Mouse (Mus musculus): ENCODE measurements around the gene Dusp22. TPM values are rescaled to one million over a fixed set of nuclear protein-coding genes. Genes with fewer than 3 reads are reported as not detected.

The Dusp22 gene
- total RNA-seq, 1 experiment = 6.9 TPM

- Histone ChIP-seq H3K36me3 (ENCODE audit: control insufficient read depth, insufficient read depth, low read length, poor library complexity, severe bottlenecking) (no peaks in the 10 kb centered on the region), H3K9ac (ENCODE audit: insufficient read depth, low read depth, low read length, poor library complexity, severe bottlenecking) (no peak overlapping the region), H3K9me3 (ENCODE audit: control insufficient read depth, insufficient read depth, low read depth, low read length) (no peaks in the 10 kb centered on the region), H3K4me3 (ENCODE audit: insufficient read depth in 1 of 2, low read depth in 1 of 2, low read length in 2 of 2, poor library complexity in 1 of 2, severe bottlenecking in 1 of 2) (no peak overlapping the region), H3K27ac (ENCODE audit: insufficient read depth, low read depth, low read length, poor library complexity, severe bottlenecking) (no peak overlapping the region), H3K4me1 (ENCODE audit: control insufficient read depth in 2 of 2, insufficient read depth in 2 of 2, low read length in 2 of 2, poor library complexity in 1 of 2) (peaks cover 0 to 2% of the 10 kb centered on the region in 2 experiments; a peak in 1 of 4 replicates)
- in situ Hi-C loops (cut with MboI; ENCODE audit: low sequenced_read_pairs in 2 of 2, unreplicated experiment in 2 of 2) = no loop called here
- no peak for TF ChIP-seq CHD2 (IDR thresholded peaks at IDR 0.05; ENCODE audit: low read depth, low read length)
- no peak for TF ChIP-seq ZC3H11A (IDR thresholded peaks at IDR 0.05; ENCODE audit: borderline replicate concordance, low read depth, low read length)
- TF ChIP-seq MAFK (IDR thresholded peaks at IDR 0.05; ENCODE audit: insufficient read depth, low read depth, low read length) = no peak
- TF ChIP-seq ZNF384 (IDR thresholded peaks at IDR 0.05; ENCODE audit: low read depth, low read length) = no peak
- TF ChIP-seq HCFC1 (IDR thresholded peaks at IDR 0.05; ENCODE audit: borderline replicate concordance, insufficient read depth, low read length) = no peak
- no peak for DNase-seq (ENCODE audit: low read depth, low spot score)
Measured at GRCm38 (mm10) chr13:30685957-30686356, 26.2 kb downstream of the Dusp22 start.

GRCm38 (mm10) chr13:30688035-30688616 is 28.3 kb downstream of the Dusp22 start:
- H3K36me3 ChIP-seq (ENCODE audit: control insufficient read depth, insufficient read depth, low read length, poor library complexity, severe bottlenecking) = no peaks in the 10 kb centered on the region
- no peak overlapping the region for H3K9ac ChIP-seq (ENCODE audit: insufficient read depth, low read depth, low read length, poor library complexity, severe bottlenecking)
- TF ChIP-seq HCFC1 (IDR thresholded peaks at IDR 0.05; ENCODE audit: borderline replicate concordance, insufficient read depth, low read length) (no peak), CHD2 (IDR thresholded peaks at IDR 0.05; ENCODE audit: low read depth, low read length) (no peak), MAFK (IDR thresholded peaks at IDR 0.05; ENCODE audit: insufficient read depth, low read depth, low read length) (no peak), ZNF384 (IDR thresholded peaks at IDR 0.05; ENCODE audit: low read depth, low read length) (no peak), ZC3H11A (IDR thresholded peaks at IDR 0.05; ENCODE audit: borderline replicate concordance, low read depth, low read length) (no peak)
- H3K4me3 ChIP-seq (ENCODE audit: insufficient read depth in 1 of 2, low read depth in 1 of 2, low read length in 2 of 2, poor library complexity in 1 of 2, severe bottlenecking in 1 of 2) = no peak overlapping the region
- no peak for DNase-seq (ENCODE audit: low read depth, low spot score)
- no peaks in the 10 kb centered on the region for H3K9me3 ChIP-seq (ENCODE audit: control insufficient read depth, insufficient read depth, low read depth, low read length)
- in situ Hi-C loops (cut with MboI; ENCODE audit: low sequenced_read_pairs in 2 of 2, unreplicated experiment in 2 of 2) = no loop called here
- no peaks in the 10 kb centered on the region; a peak in 1 of 4 replicates for H3K4me1 ChIP-seq (ENCODE audit: control insufficient read depth in 2 of 2, insufficient read depth in 2 of 2, low read length in 2 of 2, poor library complexity in 1 of 2)
- H3K27ac ChIP-seq (ENCODE audit: insufficient read depth, low read depth, low read length, poor library complexity, severe bottlenecking) = no peak overlapping the region

- TF ChIP-seq CHD2 (IDR thresholded peaks at IDR 0.05; ENCODE audit: low read depth, low read length) = no peak
- no peak for TF ChIP-seq HCFC1 (IDR thresholded peaks at IDR 0.05; ENCODE audit: borderline replicate concordance, insufficient read depth, low read length)
- no peak for TF ChIP-seq MAFK (IDR thresholded peaks at IDR 0.05; ENCODE audit: insufficient read depth, low read depth, low read length)
- no peak for TF ChIP-seq ZNF384 (IDR thresholded peaks at IDR 0.05; ENCODE audit: low read depth, low read length)
- no peak for TF ChIP-seq ZC3H11A (IDR thresholded peaks at IDR 0.05; ENCODE audit: borderline replicate concordance, low read depth, low read length)
- Histone ChIP-seq H3K9me3 (ENCODE audit: control insufficient read depth, insufficient read depth, low read depth, low read length) (no peaks in the 10 kb centered on the region), H3K9ac (ENCODE audit: insufficient read depth, low read depth, low read length, poor library complexity, severe bottlenecking) (no peak overlapping the region), H3K4me1 (ENCODE audit: control insufficient read depth in 2 of 2, insufficient read depth in 2 of 2, low read length in 2 of 2, poor library complexity in 1 of 2) (no peaks in the 10 kb centered on the region; a peak in 1 of 4 replicates), H3K36me3 (ENCODE audit: control insufficient read depth, insufficient read depth, low read length, poor library complexity, severe bottlenecking) (no peaks in the 10 kb centered on the region), H3K27ac (ENCODE audit: insufficient read depth, low read depth, low read length, poor library complexity, severe bottlenecking) (no peak overlapping the region), H3K4me3 (ENCODE audit: insufficient read depth in 1 of 2, low read depth in 1 of 2, low read length in 2 of 2, poor library complexity in 1 of 2, severe bottlenecking in 1 of 2) (no peak overlapping the region)
- DNase-seq (ENCODE audit: low read depth, low spot score) = no peak
- in situ Hi-C loops (cut with MboI; ENCODE audit: low sequenced_read_pairs in 2 of 2, unreplicated experiment in 2 of 2) = no loop called here
Measured at GRCm38 (mm10) chr13:30689475-30689874, 29.7 kb downstream of the Dusp22 start.

GRCm38 (mm10) chr13:30691441-30692292 is 31.9 kb downstream of the Dusp22 start:
- no peaks in the 10 kb centered on the region for H3K9me3 ChIP-seq (ENCODE audit: control insufficient read depth, insufficient read depth, low read depth, low read length)
- H3K9ac ChIP-seq (ENCODE audit: insufficient read depth, low read depth, low read length, poor library complexity, severe bottlenecking) = no peak overlapping the region
- in situ Hi-C loops (cut with MboI; ENCODE audit: low sequenced_read_pairs in 2 of 2, unreplicated experiment in 2 of 2) = no loop called here
- no peaks in the 10 kb centered on the region for H3K4me1 ChIP-seq (ENCODE audit: control insufficient read depth in 2 of 2, insufficient read depth in 2 of 2, low read length in 2 of 2, poor library complexity in 1 of 2)
- DNase-seq (ENCODE audit: low read depth, low spot score) = no peak
- H3K4me3 ChIP-seq (ENCODE audit: insufficient read depth in 1 of 2, low read depth in 1 of 2, low read length in 2 of 2, poor library complexity in 1 of 2, severe bottlenecking in 1 of 2) = no peak overlapping the region
- TF ChIP-seq CHD2 (IDR thresholded peaks at IDR 0.05; ENCODE audit: low read depth, low read length) = no peak
- TF ChIP-seq ZNF384 (IDR thresholded peaks at IDR 0.05; ENCODE audit: low read depth, low read length) = no peak
- TF ChIP-seq ZC3H11A (IDR thresholded peaks at IDR 0.05; ENCODE audit: borderline replicate concordance, low read depth, low read length) = no peak
- no peak for TF ChIP-seq MAFK (IDR thresholded peaks at IDR 0.05; ENCODE audit: insufficient read depth, low read depth, low read length)
- TF ChIP-seq HCFC1 (IDR thresholded peaks at IDR 0.05; ENCODE audit: borderline replicate concordance, insufficient read depth, low read length) = no peak
- no peak overlapping the region for H3K27ac ChIP-seq (ENCODE audit: insufficient read depth, low read depth, low read length, poor library complexity, severe bottlenecking)
- no peaks in the 10 kb centered on the region for H3K36me3 ChIP-seq (ENCODE audit: control insufficient read depth, insufficient read depth, low read length, poor library complexity, severe bottlenecking)

Data from ES-E14 (cell line).